Mouse (Mus musculus): ENCODE measurements around the gene Snupn.

Gene Snupn

DNA sequence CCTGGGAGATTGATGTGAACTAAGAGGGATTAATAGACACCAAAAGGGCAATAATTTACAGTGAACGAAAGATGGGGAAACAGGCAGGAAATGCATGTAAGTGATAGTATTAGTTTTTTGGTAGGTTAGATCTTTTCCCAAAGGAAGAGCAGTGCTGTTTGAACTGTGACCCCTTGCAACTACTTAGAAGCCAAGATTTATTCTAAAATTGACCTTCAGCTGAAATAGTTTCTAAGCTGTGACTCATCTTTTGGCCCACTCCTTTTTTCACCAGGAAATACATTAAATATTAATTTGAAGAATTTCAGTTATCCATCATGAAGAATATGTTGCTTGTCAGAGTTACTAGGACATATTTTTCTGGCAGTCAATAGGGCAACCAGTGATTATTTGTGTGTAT lies 63.1 kb downstream of the Snupn start:
- no peak for DNase-seq

DNA sequence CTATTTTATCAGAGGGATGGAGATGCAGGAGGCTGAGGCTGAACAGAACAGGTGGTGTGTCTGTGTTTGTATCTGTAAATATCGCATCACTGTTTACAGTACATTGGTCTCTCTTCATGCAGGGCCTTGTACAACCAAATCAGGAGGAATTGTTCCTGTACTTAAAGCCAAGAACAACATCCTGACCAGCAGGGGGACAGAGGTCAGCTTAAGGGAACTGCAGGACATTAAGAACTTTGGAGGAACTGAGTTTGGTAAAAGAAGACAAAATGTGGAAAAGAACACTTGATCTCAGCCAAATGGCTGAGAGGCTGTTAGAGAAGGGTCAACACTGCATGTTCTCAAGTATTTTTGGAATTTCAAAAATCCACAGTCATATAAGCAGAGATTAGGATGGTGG lies 64.1 kb downstream of the Snupn start:
- DNase-seq = no peak

DNA sequence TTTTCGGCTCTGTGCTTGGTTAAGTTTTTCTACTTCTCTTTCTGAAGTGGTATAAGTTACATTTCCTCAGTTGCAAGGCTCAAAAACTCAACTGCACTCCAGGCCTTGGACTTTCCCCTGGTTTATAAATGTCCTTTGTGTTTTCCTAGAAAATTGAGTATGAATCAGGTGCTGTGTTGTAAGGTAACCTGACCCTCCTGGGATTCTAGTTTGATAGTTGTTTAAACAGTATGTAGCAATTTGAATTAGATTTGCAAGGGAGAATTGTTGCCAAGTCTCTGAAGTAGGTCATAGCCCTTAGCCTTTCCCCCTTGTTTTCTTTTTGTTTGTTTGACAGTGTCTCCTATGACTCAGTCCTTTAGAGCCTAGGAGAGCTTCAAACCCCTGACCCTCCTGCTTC lies 67.0 kb downstream of the Snupn start:
- DNase-seq = no peak

DNA sequence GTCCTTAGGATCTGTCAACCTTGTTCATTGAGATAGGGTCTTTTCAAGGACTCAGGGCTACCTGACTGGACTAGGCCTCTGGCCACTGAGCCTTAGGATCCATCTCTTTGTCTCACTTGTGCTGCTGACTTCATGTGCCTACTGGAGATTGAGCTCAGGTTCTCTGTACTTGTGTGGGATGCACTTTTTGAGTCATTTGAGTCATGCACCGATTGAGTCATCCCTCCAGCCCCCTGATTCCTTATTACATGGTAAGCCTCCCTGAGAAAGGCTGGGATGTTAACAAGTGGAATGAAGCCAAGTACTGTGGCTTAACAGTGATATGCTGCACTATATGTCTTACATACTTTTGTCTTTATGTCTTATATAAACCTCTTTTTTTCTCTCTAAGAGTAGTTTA lies 81.1 kb downstream of the Snupn start:
- DNase-seq = no peak
